Mouse (Mus musculus) CH12.LX (cell line): ENCODE data around the gene Bex6. TPM values are rescaled to one million over a fixed set of nuclear protein-coding genes. Genes with fewer than 3 reads are reported as not detected.
A peak's percentile ranks its signal among the peaks of the same experiment; 100 is the strongest.

ENCODE experiments used
- DNase-seq: peaks from one replicate; pipeline ENCODE4 v3.0.0-alpha.2; 2013; ENCODE audit errors: extremely low read depth
- H3K27ac ChIP-seq: 2 replicates; pipeline ENCODE4 v1.5.1; 2012; ENCODE audit warnings: low read depth, mild to moderate bottlenecking, control low read depth, moderate library complexity; ENCODE audit not compliant: insufficient read depth
- H3K27me3 ChIP-seq: replicated peaks from 2 replicates; pipeline ENCODE3; 2012; ENCODE audit warnings: inconsistent platforms
- H3K36me3 ChIP-seq, 2 experiments: replicated peaks in 1 of 2; 2 replicates each; pipeline versions ENCODE3 to v1.6.1; 2012; ENCODE audit warnings: inconsistent platforms in 1 of 2, low read length in 1 of 2, mild to moderate bottlenecking in 1 of 2, mixed read lengths in 1 of 2, moderate library complexity in 1 of 2; ENCODE audit not compliant: control insufficient read depth in 1 of 2, insufficient read depth in 1 of 2
- H3K4me1 ChIP-seq, 2 experiments: 2 replicates each; pipeline ENCODE4 v1.6.1; 2012; ENCODE audit warnings: inconsistent platforms in 1 of 2, moderate library complexity in 1 of 2; ENCODE audit not compliant: insufficient read depth in 2 of 2, control insufficient read depth in 1 of 2
- H3K4me2 ChIP-seq: 2 replicates; pipeline ENCODE4 v1.6.1; 2012; ENCODE audit warnings: low read depth, mild to moderate bottlenecking, control low read depth; ENCODE audit not compliant: poor library complexity, insufficient read depth, severe bottlenecking
- H3K4me3 ChIP-seq, 3 experiments: fragments of 150-350 bp in 1 of 3; sonication (generic) in 1 of 3; replicated peaks in 1 of 3; 2 replicates each; pipeline versions ENCODE3 to v1.5.1; 2011 to 2012; ENCODE audit warnings: low read depth in 2 of 3, low read length in 2 of 3, mild to moderate bottlenecking in 2 of 3, moderate library complexity in 2 of 3, control low read depth in 1 of 3, improper control_type of control experiment in 1 of 3, inconsistent platforms in 1 of 3, mixed read lengths in 1 of 3; ENCODE audit not compliant: poor library complexity in 1 of 3
- H3K79me2 ChIP-seq: replicated peaks from 2 replicates; pipeline ENCODE4 v1.6.1; 2012; ENCODE audit warnings: mild to moderate bottlenecking, moderate library complexity; ENCODE audit not compliant: control insufficient read depth, poor library complexity, insufficient read depth, severe bottlenecking; ENCODE audit errors: extremely low read depth
- H3K9ac ChIP-seq: 2 replicates; pipeline ENCODE4 v1.6.1; 2012; ENCODE audit warnings: low read depth, mild to moderate bottlenecking, control low read depth, moderate library complexity; ENCODE audit not compliant: insufficient read depth
- H3K9me3 ChIP-seq: replicated peaks from 2 replicates; pipeline ENCODE3; 2012; ENCODE audit warnings: low read length, inconsistent platforms, mixed read lengths
- BHLHE40 ChIP-seq: IDR thresholded peaks from 2 replicates; pipeline ENCODE4 v1.6.1; 2011; ENCODE audit warnings: mild to moderate bottlenecking, low read depth, low read length, improper control_type of control experiment
- CHD1 ChIP-seq: IDR thresholded peaks from 2 replicates; pipeline ENCODE4 v1.6.1; 2012; ENCODE audit warnings: low read depth, low read length, improper control_type of control experiment, inconsistent platforms
- CHD2 ChIP-seq: IDR thresholded peaks from 2 replicates; pipeline ENCODE4 v1.6.1; 2011; ENCODE audit warnings: low read length, improper control_type of control experiment
- CTCF ChIP-seq, 2 experiments: IDR thresholded peaks in 1 of 2; conservative IDR thresholded peaks in 1 of 2; 2 replicates each; pipeline ENCODE4 v1.5.1; 2011 to 2012; ENCODE audit warnings: low read depth in 2 of 2, low read length in 2 of 2, improper control_type of control experiment in 1 of 2, inconsistent platforms in 1 of 2, mild to moderate bottlenecking in 1 of 2, moderate library complexity in 1 of 2
- EP300 ChIP-seq: IDR thresholded peaks from 2 replicates; pipeline ENCODE4 v1.6.1; 2011; ENCODE audit warnings: low read length, improper control_type of control experiment
- GABPA ChIP-seq: IDR thresholded peaks from 2 replicates; pipeline ENCODE4 v1.6.1; 2012; ENCODE audit warnings: low read depth, low read length, improper control_type of control experiment, inconsistent platforms; ENCODE audit not compliant: insufficient replicate concordance
- HCFC1 ChIP-seq: IDR thresholded peaks from 2 replicates; pipeline ENCODE4 v1.6.1; 2012; ENCODE audit warnings: low read depth, mild to moderate bottlenecking, inconsistent platforms, low read length, improper control_type of control experiment
- IRF4 ChIP-seq: IDR thresholded peaks from 2 replicates; pipeline ENCODE4 v1.6.1; 2014; ENCODE audit warnings: low read depth, mild to moderate bottlenecking, inconsistent platforms, low read length, improper control_type of control experiment
- JUN ChIP-seq: IDR thresholded peaks from 2 replicates; pipeline ENCODE4 v1.6.1; 2011; ENCODE audit warnings: low read depth, mild to moderate bottlenecking, low read length, improper control_type of control experiment, moderate library complexity; ENCODE audit not compliant: insufficient read depth
- JUND ChIP-seq: conservative IDR thresholded peaks from 2 replicates; pipeline ENCODE4 v1.6.1; 2011; ENCODE audit warnings: low read depth, low read length, improper control_type of control experiment
- KAT2A ChIP-seq: IDR thresholded peaks from 2 replicates; pipeline ENCODE4 v1.6.1; 2012; ENCODE audit warnings: low read length, improper control_type of control experiment, inconsistent platforms; ENCODE audit not compliant: insufficient replicate concordance
- MAX ChIP-seq: IDR thresholded peaks from 2 replicates; pipeline ENCODE4 v1.6.1; 2011; ENCODE audit warnings: low read length, improper control_type of control experiment
- MAZ ChIP-seq: IDR thresholded peaks from 2 replicates; pipeline ENCODE4 v1.6.1; 2012; ENCODE audit warnings: low read depth, mild to moderate bottlenecking, inconsistent platforms, low read length, improper control_type of control experiment, moderate library complexity
- MEF2A ChIP-seq: IDR thresholded peaks from 2 replicates; pipeline ENCODE4 v1.6.1; 2014; ENCODE audit warnings: low read depth, mild to moderate bottlenecking, inconsistent platforms, low read length, improper control_type of control experiment, borderline replicate concordance
- MXI1 ChIP-seq: IDR thresholded peaks from 2 replicates; pipeline ENCODE4 v1.6.1; 2011; ENCODE audit warnings: mild to moderate bottlenecking, low read depth, low read length, improper control_type of control experiment
- MYC ChIP-seq: IDR thresholded peaks from 2 replicates; pipeline ENCODE4 v1.6.1; 2011; ENCODE audit warnings: low read depth, mild to moderate bottlenecking, improper control_type of control experiment, low read length
- NELFE ChIP-seq: IDR thresholded peaks from 2 replicates; pipeline ENCODE4 v1.6.1; 2011; ENCODE audit warnings: low read depth, low read length, improper control_type of control experiment
- NRF1 ChIP-seq: IDR thresholded peaks from 2 replicates; pipeline ENCODE4 v1.6.1; 2014; ENCODE audit warnings: low read depth, mild to moderate bottlenecking, inconsistent platforms, low read length, improper control_type of control experiment, moderate library complexity
- PAX5 ChIP-seq: IDR thresholded peaks from 2 replicates; pipeline ENCODE4 v1.6.1; 2012; ENCODE audit warnings: low read length, inconsistent platforms, mixed read lengths
- POLR2AphosphoS2 ChIP-seq: IDR thresholded peaks from 2 replicates; pipeline ENCODE4 v1.6.1; 2011; ENCODE audit warnings: low read depth, low read length, improper control_type of control experiment
- RAD21 ChIP-seq: IDR thresholded peaks from 2 replicates; pipeline ENCODE4 v1.6.1; 2011; ENCODE audit warnings: low read depth, mild to moderate bottlenecking, low read length, improper control_type of control experiment, moderate library complexity
- RCOR1 ChIP-seq: conservative IDR thresholded peaks from 2 replicates; pipeline ENCODE4 v1.6.1; 2012; ENCODE audit warnings: low read depth, mild to moderate bottlenecking, inconsistent platforms, low read length, improper control_type of control experiment
- SIN3A ChIP-seq: IDR thresholded peaks from 2 replicates; pipeline ENCODE4 v1.6.1; 2012; ENCODE audit warnings: low read length, improper control_type of control experiment, inconsistent platforms
- TBP ChIP-seq: conservative IDR thresholded peaks from 2 replicates; pipeline ENCODE4 v1.6.1; 2011; ENCODE audit warnings: low read depth, low read length, improper control_type of control experiment
- TCF12 ChIP-seq: IDR thresholded peaks from 2 replicates; pipeline ENCODE4 v1.6.1; 2014; ENCODE audit warnings: low read depth, mild to moderate bottlenecking, inconsistent platforms, low read length, improper control_type of control experiment
- UBTF ChIP-seq: IDR thresholded peaks from 2 replicates; pipeline ENCODE4 v1.6.1; 2012; ENCODE audit warnings: low read depth, mild to moderate bottlenecking, inconsistent platforms, low read length, improper control_type of control experiment, moderate library complexity
- USF1 ChIP-seq: IDR thresholded peaks from 2 replicates; pipeline ENCODE4 v1.6.1; 2014; ENCODE audit warnings: low read depth, mild to moderate bottlenecking, inconsistent platforms, low read length, improper control_type of control experiment
- USF2 ChIP-seq: conservative IDR thresholded peaks from 2 replicates; pipeline ENCODE4 v1.6.1; 2011; ENCODE audit warnings: low read depth, low read length, improper control_type of control experiment
- ZKSCAN1 ChIP-seq: IDR thresholded peaks from 2 replicates; pipeline ENCODE4 v1.6.1; 2012; ENCODE audit warnings: low read depth, inconsistent platforms, low read length, improper control_type of control experiment, borderline replicate concordance
- ZNF384 ChIP-seq: IDR thresholded peaks from 2 replicates; pipeline ENCODE4 v1.6.1; 2012; ENCODE audit warnings: low read depth, low read length, improper control_type of control experiment, inconsistent platforms
- dilution Hi-C: fragments of 300-500 bp; cut with MboI; formaldehyde crosslinking; loops from 2 replicates; pipeline ENCODE4 v1.14.3; 2020; ENCODE audit warnings: low sequenced_read_pairs; ENCODE audit not compliant: extremely low pct_unique_long_range_greater_than_20kb, extremely low pct_ligation_motif_present
- in situ Hi-C: fragments of 300-500 bp; cut with MboI; formaldehyde crosslinking; loops from 3 replicates; pipeline ENCODE4 v1.14.3; 2019; ENCODE audit warnings: low sequenced_read_pairs, low pct_ligation_motif_present, low pct_unique_long_range_greater_than_20kb, mixed read lengths
- polyA plus RNA-seq: library from polyadenylated mRNA; unstranded; fragments of >175 nt; gene quantifications from 2 replicates; pipeline ENCODE4 v1.2.1, GENCODE M21; 2012; ENCODE audit warnings: low read depth; ENCODE audit not compliant: insufficient read length
- total RNA-seq, 2 experiments: library from RNA; depleted of rRNA; stranded (reverse); fragments of 300-350 nt in 1 of 2; fragments of >200 nt in 1 of 2; gene quantifications; 2 replicates each; pipeline ENCODE4 v1.2.3; 2012 to 2014

Gene Bex6
- total and polyA plus RNA-seq, 3 experiments: not detected

DNA sequence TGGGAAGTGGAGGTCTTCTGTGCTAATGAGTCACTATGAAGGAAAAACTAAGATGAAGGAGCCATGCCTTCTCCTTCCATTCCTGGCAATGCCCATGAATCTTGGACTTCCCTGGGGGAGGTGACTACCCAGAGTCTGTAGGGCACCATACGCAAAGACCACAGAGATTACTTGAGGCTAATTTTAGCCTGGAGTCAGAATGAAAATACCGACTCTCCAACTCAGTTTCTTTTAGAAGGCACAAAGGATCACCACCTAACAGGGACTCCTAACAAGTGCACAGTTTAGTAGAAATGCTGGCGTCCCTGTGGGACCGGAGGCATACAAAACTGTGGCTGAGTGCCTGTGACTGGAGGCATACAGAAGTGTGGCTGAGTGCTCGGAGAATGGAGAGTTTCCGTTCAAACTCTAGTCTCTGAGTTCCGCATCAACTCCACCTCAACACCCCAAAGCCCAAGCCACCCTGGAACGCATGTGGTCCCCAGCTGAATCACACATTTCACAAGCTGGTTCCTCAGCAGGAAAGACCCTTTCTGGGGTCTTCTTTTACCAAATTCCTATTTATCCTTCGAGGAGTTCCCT is 18.8 kb upstream of the Bex6 start:
- dilution Hi-C loops (no loop called here), in situ Hi-C loops (loop anchor here (5.0 kb wide), 1 partner anchor 34 kb away; no protein-coding TSS in a partner anchor)
- Histone ChIP-seq H3K4me1 (peaks cover 13 to 50% of the 10 kb centered on the region in 2 experiments), H3K27me3 (no peaks in the 10 kb centered on the region), H3K4me3 (peak overlapping the region in 1 of 3 experiments; percentile 17), H3K36me3 (peaks cover 31 to 53% of the 10 kb centered on the region in 2 experiments), H3K4me2 (peak overlapping the region; percentile 75), H3K79me2 (peaks cover 82% of the 10 kb centered on the region), H3K9me3 (peaks cover under 1% of the 10 kb centered on the region), H3K27ac (peak overlapping the region; percentile 5; the same call in 1 of the 2 replicates), H3K9ac (peak overlapping the region; percentile 15; the same call in 1 of the 2 replicates)
- TF ChIP-seq USF2: no peak
- TF ChIP-seq POLR2AphosphoS2: no peak
- no peak for TF ChIP-seq USF1
- TF ChIP-seq RAD21: no peak
- TF ChIP-seq TCF12: no peak
- TF ChIP-seq NELFE: no peak
- TF ChIP-seq SIN3A: peak; percentile 60; the same call in 1 of the 2 replicates
- no peak for TF ChIP-seq CTCF (conservative IDR thresholded peaks at IDR 0.05 in 1 of 2, IDR thresholded peaks at IDR 0.05 in 1 of 2; ENCODE audit: low read depth in 2 of 2, low read length in 2 of 2)
- peak; percentile 53; the same call in 1 of the 2 replicates for TF ChIP-seq MYC
- TF ChIP-seq CHD2: no peak
- TF ChIP-seq GABPA: no peak
- TF ChIP-seq JUN: no peak
- no peak; the same call in 1 of the 2 replicates for TF ChIP-seq MAX
- TF ChIP-seq EP300: 0 out of 2 replicates have a peak, but pooled peaks have one; percentile 5
- peak; percentile 46; the same call in 1 of the 2 replicates for TF ChIP-seq MXI1
- TF ChIP-seq JUND: no peak
- TF ChIP-seq NRF1: no peak
- no peak for TF ChIP-seq KAT2A
- no peak for TF ChIP-seq MAZ
- no peak for TF ChIP-seq CHD1
- TF ChIP-seq TBP: 0 out of 2 replicates have a peak, but pooled peaks have one; percentile 31
- TF ChIP-seq PAX5: no peak
- TF ChIP-seq BHLHE40: no peak
- no peak for TF ChIP-seq HCFC1
- no peak for TF ChIP-seq ZKSCAN1
- TF ChIP-seq IRF4: peak; percentile 58
- TF ChIP-seq UBTF: no peak
- TF ChIP-seq RCOR1: no peak
- no peak for TF ChIP-seq ZNF384
- TF ChIP-seq MEF2A: peak; percentile 84
- peak; percentile 46 for DNase-seq
